Mouse (Mus musculus) embryonic facial prominence, embryonic 10.5 days (tissue): ENCODE results near the gene Numbl. TPM values are rescaled to one million over a fixed set of nuclear protein-coding genes. Genes with fewer than 3 reads are reported as not detected.

Experiments
- DNase-seq: peaks from one replicate; pipeline ENCODE4 v3.0.0-alpha.2; 2017; ENCODE audit warnings: low spot score
- H3K27ac ChIP-seq: fragments of 300-500 bp; sonication (generic); replicated peaks from 2 replicates; pipeline ENCODE4 v1.5.1; 2016; ENCODE audit warnings: mild to moderate bottlenecking
- H3K27me3 ChIP-seq: fragments of 300-500 bp; sonication (generic); replicated peaks from 2 replicates; pipeline ENCODE4 v1.6.1; 2016; ENCODE audit warnings: low read depth, mild to moderate bottlenecking; ENCODE audit not compliant: poor library complexity, severe bottlenecking
- H3K36me3 ChIP-seq: fragments of 300-500 bp; sonication (generic); replicated peaks from 2 replicates; pipeline ENCODE4 v1.6.1; 2016; ENCODE audit warnings: mild to moderate bottlenecking, moderate library complexity
- H3K4me1 ChIP-seq: fragments of 300-500 bp; sonication (generic); 2 replicates; pipeline ENCODE4 v1.6.1; 2016
- H3K4me3 ChIP-seq: fragments of 300-500 bp; sonication (generic); 2 replicates; pipeline ENCODE4 v1.5.1; 2016; ENCODE audit warnings: mild to moderate bottlenecking, moderate library complexity
- H3K9me3 ChIP-seq: fragments of 300-500 bp; sonication (generic); 2 replicates; pipeline ENCODE4 v1.6.1; 2016; ENCODE audit warnings: mild to moderate bottlenecking
- WGBS: fragments of 180-500 bp; shearing (Covaris S2); methylation state at CpG from one replicate; pipeline ENCODE4 v1.1.7; 2016; 5-methylcytosine and 5-hydroxymethylcytosine counted together
- polyA plus RNA-seq: library from polyadenylated mRNA; unstranded; fragments of >200 nt; fragmentation: Nextera tagmentation; extraction: Ambion mirVana; gene quantifications from 2 replicates; pipeline ENCODE4 v1.2.1, GENCODE M21; 2016

Numbl gene
- polyA plus RNA-seq, 1 experiment from 2014 or later: 14.8 TPM

- H3K4me1 ChIP-seq: peaks cover 6% of the 10 kb centered on the region
- DNase-seq: no peak
- no peak overlapping the region for H3K4me3 ChIP-seq
- H3K27me3 ChIP-seq: no peaks in the 10 kb centered on the region
- WGBS: 94% methylated on average over 3 of the region's 3 CpGs
- no peak overlapping the region for H3K27ac ChIP-seq
- H3K36me3 ChIP-seq: peaks cover 93% of the 10 kb centered on the region
- no peaks in the 10 kb centered on the region for H3K9me3 ChIP-seq
These were observed 19.0 kb downstream of the Numbl start for GRCm38 (mm10) chr7:27277191-27277590.

DNA sequence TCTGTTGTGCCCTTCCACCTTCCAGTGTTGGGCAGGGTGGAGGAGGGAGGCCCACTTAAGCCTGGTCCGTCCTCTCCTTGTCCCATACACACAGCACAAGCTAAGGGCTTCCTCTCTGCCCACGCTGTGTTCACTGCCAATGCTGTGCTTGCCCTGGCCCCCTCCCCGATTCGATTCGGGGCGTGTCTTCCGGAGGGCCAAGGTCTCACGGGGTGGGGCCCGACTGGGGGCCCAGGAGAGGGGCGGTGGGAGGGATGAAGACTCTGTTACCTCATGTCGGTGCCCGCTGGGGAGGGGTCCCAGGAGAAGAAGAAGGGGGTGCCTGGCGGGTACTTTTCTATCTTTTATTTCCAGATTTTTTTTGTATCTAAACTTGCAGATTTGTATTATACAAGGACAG is 23.5 kb downstream of the Numbl start:
- Histone ChIP-seq H3K36me3 (peaks cover 56% of the 10 kb centered on the region), H3K4me1 (peaks cover 17% of the 10 kb centered on the region), H3K9me3 (no peaks in the 10 kb centered on the region), H3K27me3 (peaks cover 20% of the 10 kb centered on the region), H3K27ac (no peak overlapping the region), H3K4me3 (no peak overlapping the region)
- 67% methylated on average over 13 of the region's 13 CpGs for WGBS
- no peak for DNase-seq

DNA sequence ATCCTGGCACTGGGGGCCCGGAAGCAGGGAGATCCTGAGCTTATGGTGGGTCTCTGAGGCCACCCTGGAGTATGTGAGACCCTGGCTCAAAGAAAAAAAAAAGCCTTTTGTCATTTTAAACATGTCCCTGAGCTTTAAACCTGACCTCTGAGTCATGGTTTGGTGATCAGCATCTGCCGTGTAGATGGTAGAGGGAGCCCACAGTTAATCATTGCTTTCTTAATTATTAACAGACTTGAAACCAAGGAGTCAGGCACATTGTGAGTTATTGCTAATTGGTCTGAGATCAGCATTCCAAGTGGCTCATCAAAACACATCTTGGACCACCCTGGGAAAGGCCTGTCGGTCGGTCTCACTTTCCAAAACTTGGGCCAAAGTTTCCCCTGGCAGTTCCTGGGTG is 24.0 kb downstream of the Numbl start:
- peaks cover 51% of the 10 kb centered on the region for H3K36me3 ChIP-seq
- peaks cover 24% of the 10 kb centered on the region for H3K27me3 ChIP-seq
- H3K4me1 ChIP-seq: peaks cover 17% of the 10 kb centered on the region
- no peak overlapping the region for H3K27ac ChIP-seq
- 67% methylated on average over 4 of the region's 4 CpGs for WGBS
- no peaks in the 10 kb centered on the region for H3K9me3 ChIP-seq
- DNase-seq: no peak
- no peak overlapping the region for H3K4me3 ChIP-seq

DNA sequence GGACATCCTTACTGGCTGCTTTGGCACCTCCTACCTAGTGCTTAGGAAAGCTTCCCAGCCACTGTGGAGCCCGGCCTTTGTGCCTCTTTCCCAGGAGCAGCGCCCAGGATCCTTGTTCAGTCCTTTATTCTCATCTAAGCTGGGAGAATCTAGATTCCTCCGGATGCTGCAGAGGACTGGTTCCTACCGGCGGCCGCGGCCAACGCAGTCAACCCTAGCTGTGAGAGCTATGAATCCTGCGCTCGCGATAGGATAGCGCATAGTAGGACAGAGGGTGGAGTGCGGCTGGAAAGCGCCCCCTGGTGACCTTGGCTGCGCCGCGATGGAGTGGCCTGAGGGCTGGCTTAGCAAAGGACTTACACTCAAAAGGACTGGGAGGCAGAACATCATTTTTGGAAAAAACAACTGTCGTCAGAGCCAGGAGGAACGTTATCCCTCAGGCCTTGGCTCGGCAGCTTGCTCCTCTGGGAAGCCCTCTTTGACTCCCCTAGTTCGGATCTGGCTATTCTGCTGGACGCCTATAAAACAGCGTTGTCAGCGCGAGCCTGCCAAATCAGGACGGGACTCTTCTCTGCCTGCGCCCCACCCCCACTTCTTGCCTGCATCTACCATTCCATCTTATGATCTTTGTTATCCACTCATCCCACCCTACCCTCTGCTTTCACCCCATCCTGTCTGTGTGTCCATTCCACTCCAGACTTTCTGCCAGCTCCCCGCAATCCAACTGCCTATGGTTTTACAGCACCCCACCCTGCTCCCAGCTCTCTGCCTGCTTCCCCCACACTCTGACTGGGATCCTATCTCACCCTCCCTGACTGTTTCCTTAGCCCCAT is 26.8 kb downstream of the Numbl start:
- Histone ChIP-seq H3K27me3 (peaks cover 24% of the 10 kb centered on the region), H3K9me3 (no peaks in the 10 kb centered on the region), H3K4me1 (peaks cover 17% of the 10 kb centered on the region), H3K36me3 (peaks cover 23% of the 10 kb centered on the region), H3K27ac (peak overlapping the region; percentile 75), H3K4me3 (peak overlapping the region; percentile 39)
- under 1% methylated on average over 28 of the region's 28 CpGs for WGBS
- DNase-seq: peak; percentile 70

GRCm38 (mm10) chr7:27285698-27286066 is 27.4 kb downstream of the Numbl start:
- DNase-seq: peak; percentile 83
- Histone ChIP-seq H3K36me3 (peaks cover 18% of the 10 kb centered on the region), H3K27ac (peak overlapping the region; percentile 75), H3K4me1 (peaks cover 17% of the 10 kb centered on the region), H3K27me3 (peaks cover 24% of the 10 kb centered on the region), H3K4me3 (peak overlapping the region; percentile 39), H3K9me3 (no peaks in the 10 kb centered on the region)
- 6% methylated on average over 8 of the region's 8 CpGs for WGBS

DNA sequence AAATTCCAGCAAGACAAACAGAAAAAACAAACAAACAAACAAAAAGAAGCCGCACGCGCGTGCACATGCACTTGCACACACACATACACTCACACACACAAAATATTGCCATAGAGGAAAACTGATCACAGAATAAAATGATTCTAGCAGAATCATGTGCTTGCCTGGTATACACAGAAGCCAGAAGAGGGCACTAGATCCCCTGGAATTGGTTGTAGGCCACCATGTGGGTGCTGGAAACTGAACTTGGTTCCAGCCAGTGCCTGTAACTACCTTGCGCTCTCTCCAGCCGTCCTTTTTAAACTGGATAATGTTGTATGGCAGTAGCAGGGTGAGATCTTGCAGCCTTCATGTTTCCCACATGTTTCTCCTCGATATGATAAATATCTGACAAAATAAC is 30.5 kb downstream of the Numbl start:
- 88% methylated on average over 7 of the region's 7 CpGs for WGBS
- H3K9me3 ChIP-seq: no peaks in the 10 kb centered on the region

GRCm38 (mm10) chr7:27290555-27290954 is 32.3 kb downstream of the Numbl start:
- no peak for DNase-seq
- 66% methylated on average over 2 of the region's 2 CpGs for WGBS
- no peak overlapping the region for H3K4me3 ChIP-seq

More for the DNA sequence above, 30.5 kb downstream of the Numbl start:
- no peaks in the 10 kb centered on the region for H3K36me3 ChIP-seq
- H3K27me3 ChIP-seq: peaks cover 24% of the 10 kb centered on the region
- DNase-seq: no peak
- peaks cover 23% of the 10 kb centered on the region for H3K4me1 ChIP-seq
- no peak overlapping the region for H3K27ac ChIP-seq
- H3K4me3 ChIP-seq: no peak overlapping the region

GRCm38 (mm10) chr7:27291795-27292466 is 33.7 kb downstream of the Numbl start:
- H3K4me1 ChIP-seq: peaks cover 9% of the 10 kb centered on the region
- no peak overlapping the region for H3K4me3 ChIP-seq
- no peaks in the 10 kb centered on the region for H3K9me3 ChIP-seq
- DNase-seq: no peak
- 64% methylated on average over 12 of the region's 12 CpGs for WGBS
- H3K27me3 ChIP-seq: peaks cover under 1% of the 10 kb centered on the region; the same call in 1 of the 2 replicates
- 0 out of 2 replicates have a peak overlapping the region, but pooled peaks have one; percentile 19 for H3K27ac ChIP-seq
- no peaks in the 10 kb centered on the region for H3K36me3 ChIP-seq

More at GRCm38 (mm10) chr7:27290555-27290954, 32.3 kb downstream of the Numbl start:
- H3K36me3 ChIP-seq: no peaks in the 10 kb centered on the region
- H3K9me3 ChIP-seq: no peaks in the 10 kb centered on the region
- peaks cover 6% of the 10 kb centered on the region; the same call in 1 of the 2 replicates for H3K27me3 ChIP-seq
- peaks cover 11% of the 10 kb centered on the region for H3K4me1 ChIP-seq
- no peak overlapping the region for H3K27ac ChIP-seq

- H3K4me1 ChIP-seq: peaks cover 9% of the 10 kb centered on the region
- H3K27ac ChIP-seq: no peak overlapping the region
- H3K27me3 ChIP-seq: no peaks in the 10 kb centered on the region
- no peaks in the 10 kb centered on the region for H3K36me3 ChIP-seq
- no peak overlapping the region for H3K4me3 ChIP-seq
- H3K9me3 ChIP-seq: no peaks in the 10 kb centered on the region
- no peak for DNase-seq
- WGBS: 83% methylated on average over 4 of the region's 4 CpGs
These were observed 37.7 kb downstream of the Numbl start for GRCm38 (mm10) chr7:27295956-27296355.

GRCm38 (mm10) chr7:27296518-27296917 is 38.3 kb downstream of the Numbl start:
- H3K4me1 ChIP-seq: peaks cover 5% of the 10 kb centered on the region
- DNase-seq: no peak
- H3K27me3 ChIP-seq: no peaks in the 10 kb centered on the region
- no peak overlapping the region for H3K27ac ChIP-seq
- WGBS: 88% methylated on average over 4 of the region's 4 CpGs
- no peaks in the 10 kb centered on the region for H3K9me3 ChIP-seq
- H3K4me3 ChIP-seq: no peak overlapping the region
- no peaks in the 10 kb centered on the region for H3K36me3 ChIP-seq

DNA sequence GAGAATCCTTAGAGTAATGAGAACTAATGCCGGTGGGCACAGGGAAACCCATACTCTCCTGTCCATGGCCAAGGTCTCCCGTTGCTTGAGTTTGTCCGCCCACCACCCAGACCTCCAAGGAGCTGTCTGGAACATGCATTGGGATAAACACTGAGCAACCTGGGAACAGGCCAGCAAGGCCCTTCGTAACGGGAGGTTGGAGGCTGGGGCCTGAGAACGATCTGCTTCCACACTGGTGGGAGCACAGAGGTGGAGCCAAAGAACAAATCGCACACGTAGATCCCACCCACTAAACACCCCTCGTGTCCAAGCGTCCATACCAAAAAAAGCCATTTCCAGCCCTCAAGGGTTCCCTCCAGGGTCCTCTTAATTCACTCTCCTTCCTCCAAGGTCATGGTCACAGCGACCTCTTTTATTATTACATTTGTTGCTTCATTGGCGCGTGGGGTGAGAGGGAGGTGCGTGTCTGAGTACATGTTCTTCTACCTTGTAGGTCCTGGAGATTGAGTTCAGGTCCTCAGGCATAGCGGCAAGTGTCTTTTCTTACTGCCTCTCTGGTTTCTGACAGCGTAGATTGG is 39.9 kb downstream of the Numbl start:
- Histone ChIP-seq H3K27ac (no peak overlapping the region), H3K27me3 (peaks cover 3% of the 10 kb centered on the region; the same call in 1 of the 2 replicates), H3K4me3 (no peak overlapping the region), H3K36me3 (no peaks in the 10 kb centered on the region), H3K4me1 (no peaks in the 10 kb centered on the region), H3K9me3 (no peaks in the 10 kb centered on the region)
- 87% methylated on average over 16 of the region's 16 CpGs for WGBS
- DNase-seq: no peak

GRCm38 (mm10) chr7:27298816-27299215 is 40.6 kb downstream of the Numbl start:
- Histone ChIP-seq H3K4me3 (no peak overlapping the region), H3K36me3 (no peaks in the 10 kb centered on the region), H3K27me3 (peaks cover 10% of the 10 kb centered on the region), H3K9me3 (no peaks in the 10 kb centered on the region), H3K27ac (no peak overlapping the region), H3K4me1 (no peaks in the 10 kb centered on the region)
- DNase-seq: no peak
- 92% methylated on average over 6 of the region's 6 CpGs for WGBS
